Mouse (Mus musculus): ENCODE results near the gene Corin. TPM values are rescaled to one million over a fixed set of nuclear protein-coding genes. Genes with fewer than 3 reads are reported as not detected.

Gene Corin
- polyA plus RNA-seq, 1 experiment from 2014 or later, result 0.45 TPM

DNA sequence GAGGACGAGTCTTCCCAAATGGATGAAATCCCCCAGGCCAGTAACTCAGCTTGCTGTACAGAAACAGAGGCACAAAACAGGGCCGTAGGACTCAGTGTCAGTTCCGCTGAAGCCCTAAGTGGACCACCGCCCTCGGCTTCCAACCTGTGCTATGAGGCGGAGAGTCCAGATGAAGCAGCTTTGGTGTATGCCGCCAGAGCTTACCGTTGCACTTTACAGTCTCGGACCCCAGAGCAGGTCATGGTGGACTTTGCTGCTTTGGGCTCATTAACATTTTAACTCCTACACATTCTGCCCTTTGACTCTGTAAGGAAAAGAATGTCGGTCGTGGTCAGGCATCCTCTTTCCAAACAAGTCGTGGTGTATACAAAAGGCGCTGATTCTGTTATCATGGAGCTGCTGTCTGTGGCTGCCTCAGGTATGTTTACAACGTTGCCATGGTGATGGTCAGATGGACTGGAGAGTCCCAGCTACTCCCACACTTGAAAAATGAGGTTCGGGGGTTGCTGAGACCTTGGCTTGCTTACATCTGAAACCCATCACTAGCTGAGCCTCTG is 240.0 kb downstream of the Corin start:
- in situ Hi-C loops (cut with MboI; ENCODE audit: low pct_unique_long_range_greater_than_20kb), result loop anchor here (25.0 kb wide), 1 partner anchor 752 kb away; no protein-coding TSS in a partner anchor
- DNase-seq (ENCODE audit: low read depth, low spot score) (no peak), ATAC-seq (no peak)
- TF ChIP-seq CTCF (IDR thresholded peaks at IDR 0.05), result no peak
- CTCF ChIA-PET, result interaction anchor here (1.3 kb wide), 2 partner anchors 11 to 91 kb away, joined by 3 to 5 read pairs; no protein-coding TSS in a partner anchor
- H3K27me3 ChIP-seq, result no peaks in the 10 kb centered on the region
- POLR2A ChIA-PET, result no interaction called here

- no peak for ATAC-seq
- TF ChIP-seq CTCF (IDR thresholded peaks at IDR 0.05), result no peak
These were observed 242.4 kb downstream of the Corin start for GRCm38 (mm10) chr5:72261802-72262324.

DNA sequence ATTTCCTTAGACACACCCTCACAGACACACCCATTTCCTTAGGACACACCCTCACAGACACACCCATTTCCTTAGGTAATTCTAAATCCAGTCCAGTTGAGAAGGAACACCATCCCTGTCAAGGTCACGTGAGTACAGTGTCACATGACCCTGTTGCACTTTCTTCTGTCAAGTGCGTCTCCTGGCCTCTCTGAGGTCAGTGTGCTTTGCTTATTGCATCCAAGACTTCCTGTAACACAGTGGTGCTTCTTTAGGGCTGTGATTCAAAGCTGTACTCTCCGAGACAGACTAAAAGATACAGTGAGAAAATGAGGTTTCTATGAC is 245.0 kb downstream of the Corin start:
- CTCF ChIA-PET, result no interaction called here
- in situ Hi-C loops (cut with MboI; ENCODE audit: low pct_unique_long_range_greater_than_20kb), result loop anchor here (25.0 kb wide), 1 partner anchor 747 kb away; no protein-coding TSS in a partner anchor
- POLR2A ChIA-PET, result no interaction called here
- TF ChIP-seq CTCF (IDR thresholded peaks at IDR 0.05), result no peak
- H3K27me3 ChIP-seq, result no peaks in the 10 kb centered on the region
- ATAC-seq (no peak), DNase-seq (ENCODE audit: low read depth, low spot score) (no peak)

More at GRCm38 (mm10) chr5:72261802-72262324, 242.4 kb downstream of the Corin start:
- in situ Hi-C loops (cut with MboI; ENCODE audit: low pct_unique_long_range_greater_than_20kb), result loop anchor here (25.0 kb wide), 1 partner anchor 750 kb away; no protein-coding TSS in a partner anchor
- H3K27me3 ChIP-seq, result no peaks in the 10 kb centered on the region
- no peak for DNase-seq (ENCODE audit: low read depth, low spot score)
- ChIA-PET CTCF (interaction anchor here (1.1 kb wide), 1 partner anchor 8 kb away, joined by 4 read pairs; no protein-coding TSS in a partner anchor), POLR2A (no interaction called here)

DNA sequence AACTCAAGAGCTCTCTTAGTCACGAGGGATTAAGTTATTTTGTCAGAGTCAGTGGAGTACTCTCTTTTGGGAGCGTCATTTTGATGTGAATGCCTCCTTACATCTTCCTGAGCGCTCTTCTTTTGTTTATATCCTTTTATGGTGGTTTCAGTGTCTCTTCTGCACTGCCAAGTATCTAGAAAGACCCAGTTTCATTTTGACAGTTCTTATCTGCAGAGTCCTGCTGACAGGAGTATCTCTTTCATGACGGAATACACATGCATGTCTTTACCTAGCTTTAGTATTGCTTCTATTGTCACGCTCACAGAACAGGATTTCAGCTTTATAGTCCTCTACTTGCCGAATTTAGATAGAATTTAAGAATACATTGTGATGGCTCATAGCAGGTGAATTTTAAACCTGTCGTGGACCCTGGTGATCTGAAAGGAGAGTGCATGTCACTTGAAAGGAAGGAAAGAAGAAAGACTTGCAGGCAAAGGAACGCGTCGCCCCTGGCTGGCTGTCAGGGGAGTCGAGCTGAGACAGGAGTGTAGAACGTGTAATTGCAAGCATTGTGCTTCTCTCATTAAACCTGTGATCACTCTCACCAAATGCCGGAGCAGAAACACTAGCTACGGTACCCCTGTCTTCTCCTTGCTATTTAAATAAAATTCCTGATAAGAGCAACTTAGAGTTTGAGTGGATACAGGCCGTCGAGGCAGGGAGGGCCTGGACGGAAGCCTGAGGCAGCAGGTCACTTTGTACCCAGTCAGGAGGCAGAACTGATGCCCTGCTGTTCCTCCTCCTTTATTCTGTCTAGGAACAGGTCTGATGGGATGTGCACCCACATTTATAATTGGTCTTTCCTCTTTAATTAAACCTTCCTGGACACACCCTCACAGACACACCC is 245.6 kb downstream of the Corin start:
- DNase-seq (ENCODE audit: low read depth, low spot score) (no peak), ATAC-seq (no peak)
- POLR2A ChIA-PET, result no interaction called here
- CTCF ChIA-PET, result interaction anchor here (0.7 kb wide), 1 partner anchor 26 kb away, joined by 4 read pairs; no protein-coding TSS in a partner anchor
- in situ Hi-C loops (cut with MboI; ENCODE audit: low pct_unique_long_range_greater_than_20kb), result loop anchor here (25.0 kb wide), 1 partner anchor 746 kb away; no protein-coding TSS in a partner anchor
- no peak for TF ChIP-seq CTCF (IDR thresholded peaks at IDR 0.05)
- H3K27me3 ChIP-seq, result no peaks in the 10 kb centered on the region

- in situ Hi-C loops (cut with MboI; ENCODE audit: low pct_unique_long_range_greater_than_20kb), result loop anchor here (25.0 kb wide), 1 partner anchor 745 kb away; no protein-coding TSS in a partner anchor
- ChIA-PET POLR2A (no interaction called here), CTCF (no interaction called here)
- TF ChIP-seq CTCF (IDR thresholded peaks at IDR 0.05), result no peak
- no peak for ATAC-seq
- no peak for DNase-seq (ENCODE audit: low read depth, low spot score)
- H3K27me3 ChIP-seq, result no peaks in the 10 kb centered on the region
These were observed 247.2 kb downstream of the Corin start for GRCm38 (mm10) chr5:72257084-72257483.

DNA sequence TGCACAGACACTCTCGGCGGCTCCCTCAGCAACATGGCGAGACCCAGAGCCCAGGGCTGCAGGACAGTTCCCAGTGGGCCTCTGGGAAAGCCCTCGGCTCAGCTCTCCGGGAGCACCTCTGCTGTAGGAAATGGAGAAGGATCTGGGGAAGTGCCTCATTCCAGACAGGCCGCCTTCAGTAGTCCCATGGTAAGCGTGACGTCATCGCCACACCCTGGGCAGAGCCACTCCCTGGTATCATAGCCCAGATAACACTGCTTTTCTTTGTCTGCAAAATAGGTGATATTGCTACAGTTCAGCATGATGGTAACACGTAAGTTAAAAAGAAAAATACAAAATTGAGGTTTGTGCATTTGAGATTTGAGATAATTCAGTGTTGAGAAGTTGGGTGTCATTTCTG is 249.3 kb downstream of the Corin start:
- POLR2A ChIA-PET, result no interaction called here
- no peak for TF ChIP-seq CTCF (IDR thresholded peaks at IDR 0.05)
- H3K27me3 ChIP-seq, result no peaks in the 10 kb centered on the region
- CTCF ChIA-PET, result interaction anchor here (1.3 kb wide), 1 partner anchor 11 kb away, joined by 3 read pairs; no protein-coding TSS in a partner anchor
- ATAC-seq, result no peak
- in situ Hi-C loops (cut with MboI; ENCODE audit: low pct_unique_long_range_greater_than_20kb), result loop anchor here (25.0 kb wide), 1 partner anchor 743 kb away; no protein-coding TSS in a partner anchor
- no peak for DNase-seq (ENCODE audit: low read depth, low spot score)

DNA sequence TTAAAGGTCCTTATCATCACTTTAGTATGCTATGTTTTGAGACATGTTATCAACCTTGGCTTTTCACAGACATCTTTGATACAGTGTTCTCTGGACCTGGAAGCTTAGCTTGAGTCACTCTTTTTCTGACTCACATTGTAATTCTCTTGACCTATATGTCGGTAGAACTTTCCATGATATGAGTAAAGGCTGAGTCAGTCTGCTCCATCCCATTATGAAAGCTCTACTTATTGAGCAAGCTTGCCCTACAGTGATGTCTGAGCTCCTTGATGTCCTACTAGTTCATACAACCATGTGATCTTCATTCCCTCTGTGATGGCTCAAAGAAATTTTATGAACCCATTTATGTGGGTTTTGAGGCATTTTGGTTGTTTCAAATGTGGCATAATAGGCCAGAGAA is 254.1 kb downstream of the Corin start:
- DNase-seq (ENCODE audit: low read depth, low spot score) (peak; percentile 25), ATAC-seq (no peak)
- ChIA-PET POLR2A (no interaction called here), CTCF (interaction anchor here (0.8 to 1.1 kb wide), 5 partner anchors 11 to 90 kb away, joined by 3 read pairs; no protein-coding TSS in a partner anchor)
- no peak for TF ChIP-seq CTCF (IDR thresholded peaks at IDR 0.05)
- in situ Hi-C loops (cut with MboI; ENCODE audit: low pct_unique_long_range_greater_than_20kb), result loop anchor here (25.0 kb wide), 1 partner anchor 738 kb away; no protein-coding TSS in a partner anchor
- no peaks in the 10 kb centered on the region for H3K27me3 ChIP-seq

Other genes starting within 250 kb of the Corin start
- gene Nfxl1, start 55.2 kb upstream of the Corin start, polyA plus RNA-seq (2021), result 37.5 TPM
- gene Zar1, start 76.8 kb upstream of the Corin start, polyA plus RNA-seq (2021), result not detected
- gene Gm5868, start 83.1 kb upstream of the Corin start, polyA plus RNA-seq (2021), result not detected
- 0.04 TPM for gene Cnga1, start 139.8 kb upstream of the Corin start, polyA plus RNA-seq (2021)
- gene Nipal1, start 143.3 kb upstream of the Corin start, polyA plus RNA-seq (2021), result 8.6 TPM
- gene Txk, start 248.3 kb upstream of the Corin start, polyA plus RNA-seq (2021), result 0.09 TPM

Data from Patski (cell line).